ENCODE assay signal across 20 mouse cellular contexts in the genomic region with DNA sequence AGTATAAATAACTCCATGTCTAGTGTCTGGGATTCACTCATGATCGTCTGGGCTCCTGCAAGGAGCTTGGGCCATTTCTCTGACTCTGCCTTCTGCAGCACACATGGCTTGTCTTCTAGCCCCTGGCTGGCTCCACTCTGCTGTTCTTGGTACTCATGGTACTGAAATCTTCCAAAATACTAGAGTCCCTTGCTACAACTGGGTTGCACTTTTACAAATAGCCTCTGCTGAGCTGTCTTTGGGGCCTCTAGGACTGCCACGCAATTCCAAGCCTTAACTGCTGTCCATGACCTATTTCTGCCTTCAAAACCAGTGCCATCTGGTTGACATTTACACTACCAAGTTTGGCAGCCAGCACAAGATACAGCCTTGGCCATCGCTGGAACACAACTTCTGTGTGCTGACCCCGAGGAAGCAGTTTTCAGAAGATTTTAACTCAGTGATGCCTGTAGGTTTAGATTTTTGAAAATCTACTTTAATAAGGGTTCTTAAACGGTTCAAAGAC.
A peak's percentile ranks its signal among the peaks of the same experiment; 100 is the strongest.
DNase-seq lines count a peak whose midpoint lies in the region; ATAC-seq lines count a peak whose summit lies in the region.
"Had no signal": no experiment of that assay in that cellular context is flagged by ENCODE, and none has a peak within 500 bp of the region (broad histone marks: within the 10 kb centered on the region; RNA-seq: fewer than 3 reads in every experiment).

No protein-coding gene starts in this region.

- no peaks in the 10 kb centered on the region for H3K36me3 ChIP-seq in midbrain, embryonic 16.5 days (ENCODE audit: control insufficient read depth, insufficient read depth, low read length)
- H3K36me3 ChIP-seq: embryonic facial prominence, embryonic 12.5 days; forebrain, embryonic 15.5 days; G1E; heart, embryonic 10.5 days; hindbrain, embryonic 13.5 days had no signal

- no peak overlapping the region for H3K4me2 ChIP-seq in midbrain, embryonic 16.5 days (ENCODE audit: low read length)
- H3K4me2 ChIP-seq: embryonic facial prominence, embryonic 12.5 days; forebrain, embryonic 15.5 days; hindbrain, embryonic 13.5 days had no signal

- H3K9me3 ChIP-seq in midbrain, embryonic 16.5 days (replicated peaks; ENCODE audit: control insufficient read depth, low read length, poor library complexity, severe bottlenecking), result no peaks in the 10 kb centered on the region; the same call in 1 of the 2 replicates
- H3K9me3 ChIP-seq: embryonic facial prominence, embryonic 12.5 days; G1E; heart, embryonic 10.5 days; hindbrain, embryonic 13.5 days had no signal

- 93% methylated on average over 5 of the region's 5 CpGs for WGBS in midbrain, embryonic 16.5 days

- H3K27me3 ChIP-seq in midbrain, embryonic 16.5 days (ENCODE audit: control insufficient read depth, insufficient read depth, low read depth, low read length), result no peaks in the 10 kb centered on the region
- H3K27me3 ChIP-seq: embryonic facial prominence, embryonic 12.5 days; forebrain, embryonic 15.5 days; hindbrain, embryonic 13.5 days had no signal

- DNase-seq in cerebellum, adult 18-20 months, result peak; percentile 28 to 33
- DNase-seq in cerebellum, postnatal 4 days (ENCODE audit: low spot score in 2 of 2), result no peak
- peak; percentile 18 for DNase-seq in ovary, adult 18-20 months (ENCODE audit: low spot score)
- DNase-seq in ovary, postnatal 36 days (ENCODE audit: low spot score), result no peak
- peak; percentile 67 for DNase-seq in adrenal gland, postnatal 10 days
- peak; percentile 69 for DNase-seq in brain, adult 2 months (ENCODE audit: low read depth, low spot score)
- no peak for DNase-seq in T-cell, adult 2 months (ENCODE audit: low spot score)
- DNase-seq: B cell, adult 2 months; gastrocnemius, postnatal 14 days; heart, adult 18-20 months; heart, postnatal 14 days; kidney, adult 18-20 months had no signal

- no peak overlapping the region for H3K4me3 ChIP-seq in midbrain, embryonic 16.5 days (ENCODE audit: low read depth, low read length)
- H3K4me3 ChIP-seq: embryonic facial prominence, embryonic 12.5 days; forebrain, embryonic 15.5 days; heart, embryonic 10.5 days; hindbrain, embryonic 13.5 days had no signal

- no peaks in the 10 kb centered on the region for H3K4me1 ChIP-seq in midbrain, embryonic 16.5 days (ENCODE audit: control insufficient read depth, insufficient read depth, low read length)
- H3K4me1 ChIP-seq: embryonic facial prominence, embryonic 12.5 days; forebrain, embryonic 15.5 days; heart, embryonic 10.5 days; hindbrain, embryonic 13.5 days had no signal

- no peak overlapping the region for H3K9ac ChIP-seq in midbrain, embryonic 16.5 days (ENCODE audit: low read depth, low read length)
- H3K9ac ChIP-seq: embryonic facial prominence, embryonic 12.5 days; forebrain, embryonic 15.5 days; hindbrain, embryonic 13.5 days had no signal

- no peak for ATAC-seq in midbrain, embryonic 16.5 days
- ATAC-seq: CD4-positive, CD25-positive, alpha-beta regulatory T cell, adult 4 months; forebrain, embryonic 15.5 days; hindbrain, postnatal 0 days had no signal

- H3K27ac ChIP-seq in midbrain, embryonic 16.5 days (ENCODE audit: low read length), result no peak overlapping the region
- H3K27ac ChIP-seq: embryonic facial prominence, embryonic 12.5 days; forebrain, embryonic 15.5 days; heart, embryonic 10.5 days; hindbrain, embryonic 13.5 days; hindbrain, postnatal 0 days had no signal

Comparison
In these comparisons a context has a peak if more than half of its experiments do, and no peak if none do; other contexts are left out.
1. DNase-seq: peak in cerebellum, adult 18-20 months (2 of 2), ovary, adult 18-20 months (single experiment), adrenal gland, postnatal 10 days (single experiment) and brain, adult 2 months (single experiment); none in cerebellum, postnatal 4 days (0 of 2), ovary, postnatal 36 days (single experiment) and T-cell, adult 2 months (single experiment).